Mouse (Mus musculus): ENCODE measurements around the gene Gm5901. TPM values are rescaled to one million over a fixed set of nuclear protein-coding genes. Genes with fewer than 3 reads are reported as not detected.
"Not testable (repeated sequence)": the region's sequence is repeated elsewhere in the genome, so short reads cannot be mapped to it uniquely, and the experiment has no call there.

Gm5901 gene
- polyA plus RNA-seq, 1 experiment: not detected

GRCm38 (mm10) chr7:105395131-105395820 is 20.4 kb downstream of the Gm5901 start:
- TF ChIP-seq POLR2A (IDR thresholded peaks at IDR 0.05; ENCODE audit: borderline replicate concordance, control insufficient read depth, low read depth, low read length): no peak
- no peak for TF ChIP-seq CTCF (IDR thresholded peaks at IDR 0.05; ENCODE audit: control insufficient read depth, insufficient read depth, low read length)

GRCm38 (mm10) chr7:105396126-105396525 is 21.3 kb downstream of the Gm5901 start:
- no peaks in the 10 kb centered on the region; the same call in 1 of the 2 replicates for H3K4me1 ChIP-seq (ENCODE audit: control insufficient read depth, insufficient read depth, low read length)
- TF ChIP-seq POLR2A (IDR thresholded peaks at IDR 0.05; ENCODE audit: borderline replicate concordance, control insufficient read depth, low read depth, low read length): no peak
- no peak for TF ChIP-seq CTCF (IDR thresholded peaks at IDR 0.05; ENCODE audit: control insufficient read depth, insufficient read depth, low read length)
- no peak overlapping the region for H3K4me3 ChIP-seq (replicated peaks; ENCODE audit: control insufficient read depth, low read depth, low read length)
- H3K27ac ChIP-seq (ENCODE audit: control insufficient read depth, insufficient read depth, low read depth, low read length, poor library complexity): no peak overlapping the region; the same call in 1 of the 2 replicates

More at GRCm38 (mm10) chr7:105395131-105395820, 20.4 kb downstream of the Gm5901 start:
- Histone ChIP-seq H3K4me3 (replicated peaks; ENCODE audit: control insufficient read depth, low read depth, low read length) (no peak overlapping the region), H3K4me1 (ENCODE audit: control insufficient read depth, insufficient read depth, low read length) (no peaks in the 10 kb centered on the region; the same call in 1 of the 2 replicates), H3K27ac (ENCODE audit: control insufficient read depth, insufficient read depth, low read depth, low read length, poor library complexity) (no peak overlapping the region)

- WGBS: under 1% methylated on average over 25 of the region's 25 CpGs
- peak overlapping the region; percentile 92 for H3K27ac ChIP-seq (ENCODE audit: control insufficient read depth, insufficient read depth, low read depth, low read length, poor library complexity)
- H3K4me3 ChIP-seq (replicated peaks; ENCODE audit: control insufficient read depth, low read depth, low read length): peak overlapping the region; percentile 84
- TF ChIP-seq POLR2A (IDR thresholded peaks at IDR 0.05; ENCODE audit: borderline replicate concordance, control insufficient read depth, low read depth, low read length): no peak
- TF ChIP-seq CTCF (IDR thresholded peaks at IDR 0.05; ENCODE audit: control insufficient read depth, insufficient read depth, low read length): no peak; the same call in 1 of the 2 replicates
- H3K4me1 ChIP-seq (ENCODE audit: control insufficient read depth, insufficient read depth, low read length): no peaks in the 10 kb centered on the region; the same call in 1 of the 2 replicates
Measured at GRCm38 (mm10) chr7:105399058-105399934, 24.5 kb downstream of the Gm5901 start.

- TF ChIP-seq POLR2A (IDR thresholded peaks at IDR 0.05; ENCODE audit: borderline replicate concordance, control insufficient read depth, low read depth, low read length) (peak; percentile 30; the same call in 1 of the 2 replicates), CTCF (IDR thresholded peaks at IDR 0.05; ENCODE audit: control insufficient read depth, insufficient read depth, low read length) (no peak)
- Histone ChIP-seq H3K4me1 (ENCODE audit: control insufficient read depth, insufficient read depth, low read length) (no peaks in the 10 kb centered on the region; the same call in 1 of the 2 replicates), H3K27ac (ENCODE audit: control insufficient read depth, insufficient read depth, low read depth, low read length, poor library complexity) (peak within 1 kb of the TSS; percentile 92), H3K4me3 (replicated peaks; ENCODE audit: control insufficient read depth, low read depth, low read length) (peak within 1 kb of the TSS; percentile 84)
- WGBS: under 1% methylated on average over 54 of the region's 55 CpGs
Measured at GRCm38 (mm10) chr7:105399935-105400624, 25.2 kb downstream of the Gm5901 start, which contains the start of gene Fam160a2. Gene Fam160a2, minus strand, starts transcription at chr7:105400054.

- no peak for TF ChIP-seq CTCF (IDR thresholded peaks at IDR 0.05; ENCODE audit: control insufficient read depth, insufficient read depth, low read length)
- TF ChIP-seq POLR2A (IDR thresholded peaks at IDR 0.05; ENCODE audit: borderline replicate concordance, control insufficient read depth, low read depth, low read length): no peak
- Histone ChIP-seq H3K4me3 (replicated peaks; ENCODE audit: control insufficient read depth, low read depth, low read length) (no peak within 1 kb of the TSS), H3K27ac (ENCODE audit: control insufficient read depth, insufficient read depth, low read depth, low read length, poor library complexity) (no peak within 1 kb of the TSS), H3K4me1 (ENCODE audit: control insufficient read depth, insufficient read depth, low read length) (peaks cover 9% of the 10 kb centered on the region)
- 75% methylated on average over 5 of the region's 5 CpGs for WGBS
Measured at GRCm38 (mm10) chr7:105404268-105404667, 29.4 kb downstream of the Gm5901 start, which contains the start of gene Cnga4. Gene Cnga4, plus strand, starts transcription at chr7:105404568.

- 21% methylated on average over 1 of the region's 1 CpGs for WGBS
- H3K27ac ChIP-seq (ENCODE audit: control insufficient read depth, insufficient read depth, low read depth, low read length, poor library complexity): no peak overlapping the region; the same call in 1 of the 2 replicates
- no peak overlapping the region for H3K4me3 ChIP-seq (replicated peaks; ENCODE audit: control insufficient read depth, low read depth, low read length)
- peaks cover 9% of the 10 kb centered on the region for H3K4me1 ChIP-seq (ENCODE audit: control insufficient read depth, insufficient read depth, low read length)
- TF ChIP-seq POLR2A (IDR thresholded peaks at IDR 0.05; ENCODE audit: borderline replicate concordance, control insufficient read depth, low read depth, low read length) (no peak), CTCF (IDR thresholded peaks at IDR 0.05; ENCODE audit: control insufficient read depth, insufficient read depth, low read length) (no peak)
Measured at GRCm38 (mm10) chr7:105406322-105406721, 31.5 kb downstream of the Gm5901 start.

GRCm38 (mm10) chr7:105411874-105412632 is 37.2 kb downstream of the Gm5901 start:
- TF ChIP-seq CTCF (IDR thresholded peaks at IDR 0.05; ENCODE audit: control insufficient read depth, insufficient read depth, low read length): peak; percentile 82
- not testable (repeated sequence) for H3K4me1 ChIP-seq (ENCODE audit: control insufficient read depth, insufficient read depth, low read length); H3K4me3 ChIP-seq (replicated peaks; ENCODE audit: control insufficient read depth, low read depth, low read length); H3K27ac ChIP-seq (ENCODE audit: control insufficient read depth, insufficient read depth, low read depth, low read length, poor library complexity)
- 56% methylated on average over 8 of the region's 8 CpGs for WGBS
